In the genomic region with DNA sequence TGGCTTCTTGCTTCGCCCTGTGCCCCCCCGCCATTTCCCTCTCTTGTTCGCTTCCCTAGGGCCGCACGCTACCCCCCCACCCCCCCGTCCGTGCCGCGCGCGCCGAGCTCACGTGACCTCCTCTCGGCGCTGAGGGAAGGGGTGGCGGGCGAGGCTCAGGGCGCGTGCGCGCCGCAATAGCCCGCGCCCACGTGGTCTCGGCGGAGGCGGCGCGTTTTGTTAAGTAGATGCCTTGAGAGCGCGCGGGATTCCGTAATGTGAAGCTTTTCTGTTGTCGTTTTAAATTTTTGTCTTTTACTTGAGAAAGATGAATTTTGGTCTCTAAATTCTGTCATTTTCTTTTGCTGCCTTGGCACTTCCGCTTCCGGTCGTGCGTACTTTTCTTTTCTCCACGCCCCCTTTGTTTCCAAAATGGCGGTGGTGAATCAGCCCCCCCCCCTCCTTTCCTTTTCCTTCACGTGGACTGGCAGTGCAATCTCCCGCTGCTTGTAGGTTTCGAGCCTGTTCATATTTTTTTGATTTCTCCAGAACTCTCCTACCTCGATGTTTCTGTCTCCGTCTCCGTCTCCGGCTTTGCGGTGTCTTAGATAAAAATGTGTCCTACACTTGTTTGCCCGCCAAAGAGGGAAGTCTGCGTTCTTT, we compare ENCODE assay signal across 8 mouse cellular contexts. TPM values are rescaled to one million over a fixed set of nuclear protein-coding genes. Genes with fewer than 3 reads are reported as not detected.
DNase-seq lines count a peak whose midpoint lies in the region; ATAC-seq and TF ChIP-seq lines count a peak whose summit lies in the region.

No protein-coding gene starts in this region.

- peaks cover 55% of the 10 kb centered on the region for H3K79me2 ChIP-seq in MEL (ENCODE audit: control insufficient read depth, insufficient read depth, low read length, poor library complexity)

- H3K27me3 ChIP-seq in MEL (ENCODE audit: control insufficient read depth in 1 of 2, insufficient read depth in 2 of 2, low read length in 2 of 2) = no peaks in the 10 kb centered on the region
- peaks cover 7% of the 10 kb centered on the region for H3K27me3 ChIP-seq in embryonic facial prominence, embryonic 13.5 days
- H3K27me3 ChIP-seq in hindbrain, embryonic 15.5 days = peaks cover 4% of the 10 kb centered on the region; the same call in 1 of the 2 replicates
- H3K27me3 ChIP-seq in liver, embryonic 15.5 days = peaks cover 22% of the 10 kb centered on the region
- peaks cover 14% of the 10 kb centered on the region for H3K27me3 ChIP-seq in neural tube, embryonic 13.5 days

- peaks cover 10 to 30% of the 10 kb centered on the region in 2 experiments for H3K36me3 ChIP-seq in MEL (ENCODE audit: control insufficient read depth in 1 of 2, insufficient read depth in 2 of 2, low read length in 2 of 2)
- H3K36me3 ChIP-seq in embryonic facial prominence, embryonic 13.5 days = peaks cover 15% of the 10 kb centered on the region
- peaks cover 8% of the 10 kb centered on the region; the same call in 1 of the 2 replicates for H3K36me3 ChIP-seq in hindbrain, embryonic 15.5 days
- H3K36me3 ChIP-seq in liver, embryonic 15.5 days (replicated peaks) = peaks cover 24% of the 10 kb centered on the region
- H3K36me3 ChIP-seq in neural tube, embryonic 13.5 days = peaks cover 18% of the 10 kb centered on the region

- H3K9ac ChIP-seq in MEL (ENCODE audit: control insufficient read depth, low read depth, low read length, poor library complexity, severe bottlenecking) = peak overlapping the region; percentile 95
- peak overlapping the region; percentile 78 for H3K9ac ChIP-seq in embryonic facial prominence, embryonic 13.5 days
- H3K9ac ChIP-seq in hindbrain, embryonic 15.5 days = peak overlapping the region; percentile 66
- H3K9ac ChIP-seq in liver, embryonic 15.5 days = peak overlapping the region; percentile 74
- H3K9ac ChIP-seq in neural tube, embryonic 13.5 days = peak overlapping the region; percentile 88

- intact Hi-C loops in left cerebral cortex, postnatal 14 days (cut with DNase I) = loop anchor here (1.0 kb wide), 1 partner anchor 12 kb away; no protein-coding TSS in a partner anchor

- H3K4me2 ChIP-seq in embryonic facial prominence, embryonic 13.5 days = peak overlapping the region; percentile 81
- peak overlapping the region; percentile 84 for H3K4me2 ChIP-seq in hindbrain, embryonic 15.5 days
- peak overlapping the region; percentile 98 for H3K4me2 ChIP-seq in liver, embryonic 15.5 days
- peak overlapping the region; percentile 97 for H3K4me2 ChIP-seq in neural tube, embryonic 13.5 days

- DNase-seq in left cerebral cortex, postnatal 14 days (ENCODE audit: low spot score in 2 of 2) = peak; percentile 73 to 75
- no peak for DNase-seq in left cerebral cortex, adult 9 months (ENCODE audit: low spot score in 2 of 2)
- peak; percentile 91 for DNase-seq in MEL (ENCODE audit: low read depth, low spot score)
- no peak for DNase-seq in gastrocnemius, adult 8-10 months (ENCODE audit: low spot score in 2 of 2)

- peak; percentile 32 for ATAC-seq in embryonic facial prominence, embryonic 13.5 days (ENCODE audit: insufficient number of reproducible peaks, insufficient read depth, low FRiP score, low TSS enrichment, low read depth)
- peak; percentile 52 for ATAC-seq in hindbrain, embryonic 15.5 days (ENCODE audit: low FRiP score, low read depth)
- peak; percentile 54 for ATAC-seq in liver, embryonic 15.5 days (ENCODE audit: insufficient read depth)
- ATAC-seq in neural tube, embryonic 13.5 days (ENCODE audit: low read depth) = peak; percentile 28

- H3K27ac ChIP-seq in MEL (ENCODE audit: control insufficient read depth, low read depth, low read length) = peak overlapping the region; percentile 94
- peak overlapping the region; percentile 99 for H3K27ac ChIP-seq in embryonic facial prominence, embryonic 13.5 days
- H3K27ac ChIP-seq in hindbrain, embryonic 15.5 days (replicated peaks) = peak overlapping the region; percentile 96
- peak overlapping the region; percentile 99 for H3K27ac ChIP-seq in liver, embryonic 15.5 days (replicated peaks)
- H3K27ac ChIP-seq in neural tube, embryonic 13.5 days (replicated peaks) = peak overlapping the region; percentile 99

- no peak for TF ChIP-seq RAD21 in MEL (IDR thresholded peaks at IDR 0.05; ENCODE audit: low read depth, low read length)

- peak in 1 of 2 experiments; percentile 20; a peak in 1 of 4 replicates for TF ChIP-seq EP300 in MEL (IDR thresholded peaks at IDR 0.05; ENCODE audit: low read depth in 1 of 2, low read length in 2 of 2)

- TF ChIP-seq CTCF in MEL (IDR thresholded peaks at IDR 0.05 in 2 of 3, conservative IDR thresholded peaks at IDR 0.05 in 1 of 3; ENCODE audit: control insufficient read depth in 1 of 3, insufficient read depth in 1 of 3, low read depth in 2 of 3, low read length in 3 of 3, poor library complexity in 1 of 3, severe bottlenecking in 1 of 3) = no peak

- H3K4me3 ChIP-seq in MEL (ENCODE audit: control insufficient read depth in 1 of 2, insufficient read depth in 1 of 2, low read depth in 2 of 2, low read length in 2 of 2) = peak overlapping the region; percentile 89 to 93
- H3K4me3 ChIP-seq in embryonic facial prominence, embryonic 13.5 days = peak overlapping the region; percentile 59
- H3K4me3 ChIP-seq in hindbrain, embryonic 15.5 days = peak overlapping the region; percentile 75
- peak overlapping the region; percentile 83 for H3K4me3 ChIP-seq in liver, embryonic 15.5 days (replicated peaks)
- H3K4me3 ChIP-seq in neural tube, embryonic 13.5 days = peak overlapping the region; percentile 82

- TF ChIP-seq POLR2A in MEL (IDR thresholded peaks at IDR 0.05; ENCODE audit: control insufficient read depth in 1 of 2, insufficient read depth in 1 of 2, low read depth in 1 of 2, low read length in 2 of 2, poor library complexity in 1 of 2) = peak in 1 of 2 experiments; percentile 50; a peak in 1 of 4 replicates

- peaks cover 2 to 22% of the 10 kb centered on the region in 2 experiments for H3K4me1 ChIP-seq in MEL (ENCODE audit: control insufficient read depth in 1 of 2, insufficient read depth in 2 of 2, low read length in 2 of 2)
- peaks cover 42% of the 10 kb centered on the region for H3K4me1 ChIP-seq in embryonic facial prominence, embryonic 13.5 days
- peaks cover 70% of the 10 kb centered on the region for H3K4me1 ChIP-seq in hindbrain, embryonic 15.5 days (replicated peaks)
- peaks cover 60% of the 10 kb centered on the region for H3K4me1 ChIP-seq in liver, embryonic 15.5 days (replicated peaks)
- H3K4me1 ChIP-seq in neural tube, embryonic 13.5 days (replicated peaks) = peaks cover 65% of the 10 kb centered on the region

- H3K9me3 ChIP-seq in MEL (replicated peaks; ENCODE audit: insufficient read depth, low read length) = no peaks in the 10 kb centered on the region
- H3K9me3 ChIP-seq in embryonic facial prominence, embryonic 13.5 days = no peaks in the 10 kb centered on the region
- H3K9me3 ChIP-seq in hindbrain, embryonic 15.5 days = no peaks in the 10 kb centered on the region
- H3K9me3 ChIP-seq in liver, embryonic 15.5 days (replicated peaks) = no peaks in the 10 kb centered on the region
- H3K9me3 ChIP-seq in neural tube, embryonic 13.5 days = no peaks in the 10 kb centered on the region

- WGBS in embryonic facial prominence, embryonic 13.5 days = 0% methylated on average over 51 of the region's 51 CpGs
- 1% methylated on average over 49 of the region's 51 CpGs for WGBS in hindbrain, embryonic 15.5 days
- 0% methylated on average over 51 of the region's 51 CpGs for WGBS in liver, embryonic 15.5 days (ENCODE audit: insufficient replicate concordance)
- WGBS in neural tube, embryonic 13.5 days = under 1% methylated on average over 46 of the region's 51 CpGs

RNA-seq across cellular contexts. Expression of gene U2af2, which starts 0.5 kb away (rescaled TPM):
- 100 to 1,000 TPM; 166 to 173 TPM for total RNA-seq in left cerebral cortex, postnatal 14 days (2021)
- total RNA-seq in MEL (2012; rRNA removed) = 301 and 311 TPM in 2 replicates
- 100 to 1,000 TPM; 477 to 491 TPM for polyA plus RNA-seq in MEL (2012; ENCODE audit: insufficient read depth in 1 of 2, insufficient read length in 2 of 2, low read depth in 1 of 2, low replicate concordance in 2 of 2, missing spikeins in 1 of 2)
- polyA plus RNA-seq in embryonic facial prominence, embryonic 13.5 days (2015; fragmentation: Nextera tagmentation; extraction: Ambion mirVana) = 137 and 155 TPM in 2 replicates
- polyA plus RNA-seq in hindbrain, embryonic 15.5 days (2015; fragmentation: Nextera tagmentation; extraction: Ambion mirVana) = 99.8 and 101 TPM in 2 replicates
- 59.4 and 60.8 TPM in 2 replicates for polyA plus RNA-seq in liver, embryonic 15.5 days (2015; fragmentation: Nextera tagmentation; extraction: Ambion mirVana)
- 105 and 112 TPM in 2 replicates for polyA plus RNA-seq in neural tube, embryonic 13.5 days (2015; fragmentation: Nextera tagmentation; extraction: Ambion mirVana)
- 10 to 100 TPM; 38.2 to 52.9 (median 47.0) TPM for total RNA-seq in gastrocnemius, adult 8-10 months (2022)

RNA-seq across cellular contexts. Expression of gene Zfp580, which starts 11.1 kb away (rescaled TPM):
- 10 to 100 TPM; 56.1 to 62.8 TPM for total RNA-seq in left cerebral cortex, postnatal 14 days (2021)
- 1.0 and 1.7 TPM in 2 replicates for total RNA-seq in MEL (2012; rRNA removed)
- polyA plus RNA-seq in MEL (2012; ENCODE audit: insufficient read depth in 1 of 2, insufficient read length in 2 of 2, low read depth in 1 of 2, low replicate concordance in 2 of 2, missing spikeins in 1 of 2) = 10 to 100 TPM in 1 of 2 experiments, not detected in 1; 19.9 TPM
- polyA plus RNA-seq in embryonic facial prominence, embryonic 13.5 days (2015; fragmentation: Nextera tagmentation; extraction: Ambion mirVana) = 44.7 and 45.9 TPM in 2 replicates
- 90.6 and 113 TPM in 2 replicates for polyA plus RNA-seq in hindbrain, embryonic 15.5 days (2015; fragmentation: Nextera tagmentation; extraction: Ambion mirVana)
- polyA plus RNA-seq in liver, embryonic 15.5 days (2015; fragmentation: Nextera tagmentation; extraction: Ambion mirVana) = 1.7 and 2.0 TPM in 2 replicates
- 69.9 and 81.4 TPM in 2 replicates for polyA plus RNA-seq in neural tube, embryonic 13.5 days (2015; fragmentation: Nextera tagmentation; extraction: Ambion mirVana)
- total RNA-seq in gastrocnemius, adult 8-10 months (2022) = 1 to 10 TPM; 1.5 to 3.7 (median 3.1) TPM

RNA-seq across cellular contexts. Expression of gene Epn1, which starts 17.6 kb away (rescaled TPM):
- total RNA-seq in left cerebral cortex, postnatal 14 days (2021) = 100 to 1,000 TPM; 429 to 432 TPM
- 72.3 and 75.5 TPM in 2 replicates for total RNA-seq in MEL (2012; rRNA removed)
- 100 to 1,000 TPM in 1 of 2 experiments, not detected in 1; 147 TPM for polyA plus RNA-seq in MEL (2012; ENCODE audit: insufficient read depth in 1 of 2, insufficient read length in 2 of 2, low read depth in 1 of 2, low replicate concordance in 2 of 2, missing spikeins in 1 of 2)
- 63.8 and 70.5 TPM in 2 replicates for polyA plus RNA-seq in embryonic facial prominence, embryonic 13.5 days (2015; fragmentation: Nextera tagmentation; extraction: Ambion mirVana)
- polyA plus RNA-seq in hindbrain, embryonic 15.5 days (2015; fragmentation: Nextera tagmentation; extraction: Ambion mirVana) = 105 and 118 TPM in 2 replicates
- 49.2 and 54.5 TPM in 2 replicates for polyA plus RNA-seq in liver, embryonic 15.5 days (2015; fragmentation: Nextera tagmentation; extraction: Ambion mirVana)
- 76.4 and 89.3 TPM in 2 replicates for polyA plus RNA-seq in neural tube, embryonic 13.5 days (2015; fragmentation: Nextera tagmentation; extraction: Ambion mirVana)
- 100 to 1,000 TPM; 164 to 200 (median 181) TPM for total RNA-seq in gastrocnemius, adult 8-10 months (2022)

RNA-seq across cellular contexts. Expression of gene Zfp784, which starts 24.2 kb away (rescaled TPM):
- 1 to 10 TPM; 5.4 TPM for total RNA-seq in left cerebral cortex, postnatal 14 days (2021)
- 0.96 and 1.2 TPM in 2 replicates for total RNA-seq in MEL (2012; rRNA removed)
- 1 to 10 TPM in 1 of 2 experiments, not detected in 1; 2.9 TPM for polyA plus RNA-seq in MEL (2012; ENCODE audit: insufficient read depth in 1 of 2, insufficient read length in 2 of 2, low read depth in 1 of 2, low replicate concordance in 2 of 2, missing spikeins in 1 of 2)
- 5.6 and 5.9 TPM in 2 replicates for polyA plus RNA-seq in embryonic facial prominence, embryonic 13.5 days (2015; fragmentation: Nextera tagmentation; extraction: Ambion mirVana)
- polyA plus RNA-seq in hindbrain, embryonic 15.5 days (2015; fragmentation: Nextera tagmentation; extraction: Ambion mirVana) = 7.8 and 9.3 TPM in 2 replicates
- 1.2 and 1.4 TPM in 2 replicates for polyA plus RNA-seq in liver, embryonic 15.5 days (2015; fragmentation: Nextera tagmentation; extraction: Ambion mirVana)
- polyA plus RNA-seq in neural tube, embryonic 13.5 days (2015; fragmentation: Nextera tagmentation; extraction: Ambion mirVana) = 8.3 and 9.1 TPM in 2 replicates
- 1 to 10 TPM; 2.3 to 3.0 (median 2.7) TPM for total RNA-seq in gastrocnemius, adult 8-10 months (2022)

RNA-seq across cellular contexts. Expression of gene 4632433K11Rik, which starts 28.6 kb away (rescaled TPM):
- total RNA-seq in left cerebral cortex, postnatal 14 days (2021) = not detected
- total RNA-seq in MEL (2012; rRNA removed) = not detected in 2 replicates
- polyA plus RNA-seq in MEL (2012; ENCODE audit: insufficient read depth in 1 of 2, insufficient read length in 2 of 2, low read depth in 1 of 2, low replicate concordance in 2 of 2, missing spikeins in 1 of 2) = not detected
- not detected in 2 replicates for polyA plus RNA-seq in embryonic facial prominence, embryonic 13.5 days (2015; fragmentation: Nextera tagmentation; extraction: Ambion mirVana)
- polyA plus RNA-seq in hindbrain, embryonic 15.5 days (2015; fragmentation: Nextera tagmentation; extraction: Ambion mirVana) = not detected in 2 replicates
- not detected in 2 replicates for polyA plus RNA-seq in liver, embryonic 15.5 days (2015; fragmentation: Nextera tagmentation; extraction: Ambion mirVana)
- polyA plus RNA-seq in neural tube, embryonic 13.5 days (2015; fragmentation: Nextera tagmentation; extraction: Ambion mirVana) = not detected in 2 replicates
- total RNA-seq in gastrocnemius, adult 8-10 months (2022) = not detected

Comparison
In these comparisons a context has a peak if more than half of its experiments do, and no peak if none do; other contexts are left out.
1. DNase-seq: peak in left cerebral cortex, postnatal 14 days (2 of 2) and MEL (single experiment); none in left cerebral cortex, adult 9 months (0 of 2) and gastrocnemius, adult 8-10 months (0 of 2).
2. Peak in every context shown above with its lines, with median percentiles within 50 percentile points of each other: H3K27ac ChIP-seq, H3K4me3 ChIP-seq, H3K9ac ChIP-seq, ATAC-seq and H3K4me2 ChIP-seq.